Mouse (Mus musculus) heart, postnatal 36 days (tissue): ENCODE measurements around the gene Ccdc12. TPM values are rescaled to one million over a fixed set of nuclear protein-coding genes. Genes with fewer than 3 reads are reported as not detected.

Source experiments
- DNase-seq, 2 experiments: peaks; one replicate each; pipeline ENCODE4 v3.0.0; 2021 to 2022
- intact Hi-C: fragments of 180-260 bp; cut with DNase I; formaldehyde crosslinking; loops from one replicate; pipeline ENCODE4 v1.15.1; 2025
- total RNA-seq, 2 experiments: library from RNA; stranded (reverse); gene quantifications; 2 replicates each; pipeline ENCODE4 v1.2.3; 2021

Gene Ccdc12
- total RNA-seq, 2 experiments from 2014 or later = 60.6 to 66.9 TPM

GRCm38 (mm10) chr9:110731859-110732258 is 75.6 kb downstream of the Ccdc12 start:
- DNase-seq = no peak
- intact Hi-C loops = no loop called here

- intact Hi-C loops = no loop called here
- peak; percentile 75 to 80 for DNase-seq
Measured at GRCm38 (mm10) chr9:110732623-110733022, 76.3 kb downstream of the Ccdc12 start.

GRCm38 (mm10) chr9:110733102-110733501 is 76.8 kb downstream of the Ccdc12 start:
- intact Hi-C loops = no loop called here

GRCm38 (mm10) chr9:110734154-110734553 is 77.9 kb downstream of the Ccdc12 start:
- intact Hi-C loops = no loop called here

More at GRCm38 (mm10) chr9:110733102-110733501, 76.8 kb downstream of the Ccdc12 start:
- no peak for DNase-seq

DNA sequence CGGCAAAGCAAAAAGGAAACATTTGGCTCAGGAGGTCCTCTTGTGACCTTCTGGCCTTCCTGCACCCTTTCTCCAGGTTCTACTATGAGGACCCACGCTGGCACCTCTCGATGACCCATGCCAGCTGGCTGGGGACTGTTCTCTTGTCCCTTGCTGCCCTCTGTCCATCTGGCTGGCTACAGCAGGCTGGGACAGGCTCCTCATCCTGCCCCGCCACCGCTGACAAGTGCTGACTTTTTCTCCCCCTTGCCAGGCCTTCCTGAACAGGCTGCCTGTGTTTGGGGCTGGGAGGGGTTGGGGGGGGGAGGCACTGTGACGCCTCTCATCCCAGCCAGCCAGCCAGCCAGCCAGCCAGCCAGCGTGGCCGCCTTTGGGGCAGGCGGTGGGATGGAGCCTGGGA is 80.1 kb downstream of the Ccdc12 start:
- no peak for DNase-seq
- intact Hi-C loops = no loop called here

More at GRCm38 (mm10) chr9:110734154-110734553, 77.9 kb downstream of the Ccdc12 start:
- no peak for DNase-seq

DNA sequence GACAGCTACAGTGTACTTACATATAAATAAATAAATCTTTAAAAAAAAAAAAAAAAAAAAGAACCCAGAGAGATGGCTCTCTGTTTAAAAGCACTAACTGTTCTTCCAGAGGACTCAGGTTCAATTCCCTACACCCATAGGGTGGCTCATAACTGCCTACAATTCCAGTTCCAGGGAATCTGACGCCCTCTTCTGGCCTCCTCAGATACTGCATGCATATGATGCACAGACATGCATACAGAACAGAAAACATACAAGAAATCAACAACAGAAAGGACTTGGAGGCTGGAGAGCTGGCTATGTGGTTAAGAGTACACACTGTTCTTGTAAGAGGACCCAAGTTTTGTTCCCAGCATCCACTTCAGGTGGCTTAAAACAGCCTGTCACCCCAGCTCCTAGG is 81.8 kb downstream of the Ccdc12 start:
- intact Hi-C loops = no loop called here
- no peak for DNase-seq

- intact Hi-C loops = no loop called here
- no peak for DNase-seq
Measured at GRCm38 (mm10) chr9:110739961-110740360, 83.7 kb downstream of the Ccdc12 start.

DNA sequence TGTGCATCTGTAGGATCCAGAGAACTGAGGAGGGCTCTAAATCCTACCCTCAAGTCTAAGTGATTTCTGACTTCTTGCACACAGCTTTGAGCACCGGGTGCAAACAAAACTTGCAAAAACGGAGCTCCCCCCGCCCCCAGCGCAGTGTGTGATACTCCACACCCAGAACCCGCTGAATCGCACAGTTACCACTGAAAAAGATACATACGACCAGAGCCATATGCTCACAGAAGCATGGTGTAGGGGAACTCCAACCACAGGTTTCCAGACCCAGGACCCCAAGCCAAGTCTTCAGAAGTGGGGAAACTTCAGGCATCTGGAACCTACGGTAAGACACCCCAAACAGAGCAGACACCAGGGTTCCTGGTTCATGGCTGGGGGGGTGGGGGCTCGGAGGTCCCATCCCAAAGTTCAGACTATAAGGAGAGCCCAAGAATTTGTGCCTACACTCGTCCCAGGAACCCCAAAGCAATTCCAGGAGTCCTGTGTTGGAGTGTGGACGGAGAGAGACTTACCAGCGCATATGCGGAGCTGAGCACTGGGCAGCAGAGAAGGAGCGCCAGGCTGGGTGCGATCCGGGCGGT is 85.5 kb downstream of the Ccdc12 start, which contains the start of gene Myl3:
Gene Myl3 (plus strand): TSS at position 151 of the 584 bp plus-strand sequence.
- DNase-seq = no peak
- intact Hi-C loops = no loop called here

DNA sequence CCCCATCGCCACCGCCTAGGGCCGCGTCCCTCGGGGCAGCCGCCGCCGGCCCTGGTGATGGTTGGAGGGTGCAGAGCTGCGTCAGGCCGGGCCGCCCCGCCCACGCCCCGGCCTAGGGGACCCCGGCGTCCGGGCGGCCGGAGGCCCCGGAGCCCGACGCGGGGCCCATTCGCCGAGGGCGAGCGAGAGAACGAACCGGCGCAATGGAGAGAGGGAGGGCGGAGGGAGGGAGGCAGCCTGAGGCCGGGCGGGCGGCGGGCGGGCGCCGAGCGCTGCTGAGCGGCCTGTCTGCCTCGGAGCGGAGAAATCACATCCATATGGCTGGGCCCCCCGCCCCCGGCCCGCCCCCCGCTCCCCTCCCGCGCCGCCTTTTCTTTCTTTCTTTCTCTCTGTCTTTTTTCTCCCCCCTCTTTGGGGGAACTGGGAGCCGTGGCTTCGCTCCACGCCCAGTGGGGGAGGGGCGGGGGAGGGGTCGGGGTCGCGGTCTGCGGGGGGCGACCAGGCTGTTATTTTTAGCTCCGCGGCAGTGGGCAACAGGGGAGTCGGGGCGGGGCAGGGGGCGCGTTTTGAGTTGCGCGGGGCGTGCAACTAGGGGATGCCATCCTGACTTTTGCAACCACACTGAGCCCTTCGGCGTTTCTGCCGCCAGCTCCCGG is 86.1 kb downstream of the Ccdc12 start:
- intact Hi-C loops = no loop called here
- DNase-seq = peak in 1 of 2 experiments; percentile 45

DNA sequence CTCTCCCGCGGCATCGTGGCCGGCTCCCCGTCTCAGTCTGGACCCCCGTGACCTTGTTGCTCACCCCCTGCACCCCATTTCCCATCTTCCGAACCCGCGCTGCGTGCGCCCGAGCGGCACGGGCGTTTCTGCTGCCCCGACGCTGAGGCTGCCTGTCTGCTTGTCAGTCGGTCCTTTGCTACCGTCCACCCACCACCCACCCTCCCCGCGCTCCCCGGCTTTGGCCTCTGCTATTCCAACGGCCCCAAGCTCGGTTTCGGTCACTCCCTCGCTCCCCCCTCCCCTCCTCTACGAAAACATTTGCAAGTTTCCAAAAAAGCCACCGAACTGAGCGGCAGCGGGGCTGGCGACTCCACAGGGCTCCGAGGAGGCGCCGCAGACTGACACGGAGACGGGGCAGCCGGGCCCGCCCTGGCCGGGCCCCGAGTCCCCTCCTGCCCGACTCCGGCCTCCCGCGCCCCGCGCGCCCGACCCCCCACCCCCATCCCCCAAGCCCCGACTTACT is 86.7 kb downstream of the Ccdc12 start:
- DNase-seq = peak in 1 of 2 experiments; percentile 52
- intact Hi-C loops = no loop called here

DNA sequence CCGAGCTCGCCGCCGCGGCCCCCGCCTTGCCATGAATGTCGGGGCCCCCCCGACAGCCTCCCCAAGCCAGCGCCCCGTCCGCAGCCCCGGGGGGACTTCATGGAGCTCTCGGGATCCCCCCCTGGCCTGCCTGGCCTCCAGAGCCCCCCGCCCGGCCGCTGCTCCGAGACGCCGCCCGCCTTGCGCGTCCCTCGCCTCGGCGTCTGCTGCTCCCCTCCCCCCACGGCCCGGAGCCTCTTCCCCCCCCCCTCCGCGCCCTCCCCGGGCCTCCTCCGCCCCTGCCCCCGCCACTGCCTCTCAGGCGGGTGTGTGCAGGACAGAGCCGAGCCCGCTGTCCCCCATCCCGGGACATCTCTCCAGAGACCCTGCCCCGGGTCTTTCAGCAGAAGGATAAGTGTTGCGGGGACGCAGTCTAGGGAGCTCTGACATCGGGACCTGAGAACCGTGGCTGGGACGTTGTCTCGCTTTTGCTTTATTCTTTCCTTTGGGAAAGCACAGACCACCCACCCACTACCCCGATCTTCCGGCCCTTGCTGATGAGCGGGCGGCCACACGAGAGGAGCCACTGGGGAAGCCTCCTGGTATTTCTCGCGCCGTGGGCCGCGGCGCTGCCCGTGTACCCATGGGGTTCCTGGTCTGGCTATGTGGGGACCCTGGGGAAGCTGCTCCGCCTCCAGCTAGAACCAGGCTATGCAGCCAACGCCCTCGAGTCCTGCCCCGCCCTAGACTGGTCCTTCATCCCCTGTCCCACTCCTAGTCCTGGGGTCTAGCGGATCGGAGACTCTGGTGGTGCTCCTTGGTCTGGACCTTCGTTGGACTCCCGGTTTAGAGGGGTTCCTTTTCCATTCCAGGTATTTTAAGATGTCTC is 87.4 kb downstream of the Ccdc12 start:
- DNase-seq = no peak
- intact Hi-C loops = no loop called here

DNA sequence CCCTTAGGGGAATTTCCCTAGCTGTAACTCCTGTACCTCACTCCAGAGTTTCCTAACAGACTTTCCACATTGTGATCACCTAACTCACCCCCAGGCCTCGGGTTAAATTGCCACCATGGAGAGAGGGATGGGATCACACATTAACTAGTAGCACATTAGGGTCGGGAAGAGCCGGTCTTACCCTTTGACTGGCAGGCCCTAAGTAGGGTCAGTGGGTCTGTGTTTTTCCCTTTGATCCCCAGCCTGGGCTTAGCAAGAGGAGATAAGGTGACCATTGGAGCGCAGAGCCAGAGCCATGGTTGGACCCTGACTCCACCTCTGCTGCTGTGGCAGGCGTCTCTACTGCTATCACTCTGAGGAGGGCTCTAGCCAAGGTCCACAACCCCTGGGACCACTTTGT is 89.4 kb downstream of the Ccdc12 start:
- DNase-seq = no peak
- intact Hi-C loops = no loop called here

GRCm38 (mm10) chr9:110746238-110746637 is 89.9 kb downstream of the Ccdc12 start:
- no peak for DNase-seq
- intact Hi-C loops = no loop called here

GRCm38 (mm10) chr9:110746961-110747360 is 90.7 kb downstream of the Ccdc12 start, which contains the start of gene Pth1r:
Gene Pth1r (minus strand): TSS chr9:110747145.
- no peak for DNase-seq
- intact Hi-C loops = no loop called here

DNA sequence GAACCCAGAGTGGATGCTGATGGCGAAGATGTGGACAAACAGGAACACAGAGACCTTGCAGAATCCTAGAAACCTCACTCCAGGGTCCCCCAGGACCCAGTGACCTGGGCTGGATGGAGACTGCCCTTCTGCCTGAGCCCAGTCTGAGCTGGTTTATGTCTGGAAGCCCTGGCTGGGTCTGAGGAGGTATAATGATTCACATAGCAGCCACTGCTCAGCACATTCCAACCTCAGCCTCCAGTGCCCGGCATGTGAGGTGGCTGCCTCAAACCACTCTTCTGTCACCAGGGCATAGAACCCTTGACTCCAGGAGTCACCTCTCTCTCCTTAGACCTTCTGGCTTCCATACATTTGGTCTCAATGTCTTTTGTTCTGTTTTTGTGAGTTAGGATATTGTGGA is 92.1 kb downstream of the Ccdc12 start:
- intact Hi-C loops = no loop called here
- no peak for DNase-seq

GRCm38 (mm10) chr9:110750404-110751187 is 94.3 kb downstream of the Ccdc12 start:
- DNase-seq = no peak
- intact Hi-C loops = no loop called here

- intact Hi-C loops = no loop called here
- no peak for DNase-seq
Measured at GRCm38 (mm10) chr9:110751412-110751811, 95.1 kb downstream of the Ccdc12 start.

GRCm38 (mm10) chr9:110752917-110753435 is 96.7 kb downstream of the Ccdc12 start:
- intact Hi-C loops = no loop called here
- DNase-seq = no peak

- DNase-seq = no peak
- intact Hi-C loops = no loop called here
Measured at GRCm38 (mm10) chr9:110753773-110754172, 97.5 kb downstream of the Ccdc12 start.

- no peak for DNase-seq
- intact Hi-C loops = no loop called here
Measured at GRCm38 (mm10) chr9:110757816-110758215, 101.5 kb downstream of the Ccdc12 start.
